Mouse (Mus musculus) stomach, embryonic 14.5 days (tissue): ENCODE measurements around the gene Fbxw8. TPM values are rescaled to one million over a fixed set of nuclear protein-coding genes. Genes with fewer than 3 reads are reported as not detected.
A peak's percentile ranks its signal among the peaks of the same experiment; 100 is the strongest.

ENCODE experiments used
- ATAC-seq: fragments of 200-750 bp; cut with Nextera tagmentation; 2 replicates; pipeline ENCODE4 v1.8.0; 2017; ENCODE audit warnings: low read depth, moderate TSS enrichment; ENCODE audit not compliant: insufficient number of reproducible peaks, insufficient read depth, low FRiP score
- H3K27ac ChIP-seq: fragments of 300-500 bp; sonication (generic); 2 replicates; pipeline ENCODE4 v1.5.1; 2014; ENCODE audit warnings: mild to moderate bottlenecking, low read length, moderate library complexity, mixed read lengths
- H3K27me3 ChIP-seq: fragments of 300-500 bp; sonication (generic); 2 replicates; pipeline ENCODE4 v1.6.1; 2014; ENCODE audit warnings: low read length, control low read depth, mixed read lengths; ENCODE audit not compliant: control insufficient read depth, insufficient read depth
- H3K36me3 ChIP-seq: fragments of 300-500 bp; sonication (generic); 2 replicates; pipeline ENCODE4 v1.6.1; 2014; ENCODE audit warnings: mild to moderate bottlenecking, control low read depth, low read length, moderate library complexity, mixed read lengths; ENCODE audit not compliant: control insufficient read depth, insufficient read depth
- H3K4me1 ChIP-seq: fragments of 300-500 bp; sonication (generic); 2 replicates; pipeline ENCODE4 v1.6.1; 2014; ENCODE audit warnings: low read length, control low read depth, mixed read lengths; ENCODE audit not compliant: control insufficient read depth, insufficient read depth
- H3K4me2 ChIP-seq: fragments of 300-500 bp; sonication (generic); replicated peaks from 2 replicates; pipeline ENCODE4 v1.6.1; 2014; ENCODE audit warnings: low read depth, low read length, control low read depth
- H3K4me3 ChIP-seq: fragments of 300-500 bp; sonication (generic); 2 replicates; pipeline ENCODE4 v1.5.1; 2014; ENCODE audit warnings: low read depth, low read length, control low read depth
- H3K9ac ChIP-seq: fragments of 300-500 bp; sonication (generic); replicated peaks from 2 replicates; pipeline ENCODE4 v1.6.1; 2014; ENCODE audit warnings: low read depth, mild to moderate bottlenecking, control low read depth, low read length, moderate library complexity, mixed read lengths
- H3K9me3 ChIP-seq: fragments of 300-500 bp; sonication (generic); 2 replicates; pipeline ENCODE4 v1.6.1; 2016; ENCODE audit warnings: low read depth, low read length, control low read depth; ENCODE audit not compliant: control insufficient read depth
- WGBS: fragments of 180-500 bp; shearing (Covaris S2); extraction: QIAGEN DNeasy Blood & Tissue Kit; methylation state at CpG from one replicate; pipeline ENCODE4 v1.1.7; 2014; 5-methylcytosine and 5-hydroxymethylcytosine counted together
- polyA plus RNA-seq: library from polyadenylated mRNA; unstranded; fragments of >200 nt; fragmentation: Nextera tagmentation; extraction: Ambion mirVana; gene quantifications from 2 replicates; pipeline ENCODE4 v1.2.1, GENCODE M21; 2014

The Fbxw8 gene
- polyA plus RNA-seq, 1 experiment from 2014 or later: 22.5 TPM

DNA sequence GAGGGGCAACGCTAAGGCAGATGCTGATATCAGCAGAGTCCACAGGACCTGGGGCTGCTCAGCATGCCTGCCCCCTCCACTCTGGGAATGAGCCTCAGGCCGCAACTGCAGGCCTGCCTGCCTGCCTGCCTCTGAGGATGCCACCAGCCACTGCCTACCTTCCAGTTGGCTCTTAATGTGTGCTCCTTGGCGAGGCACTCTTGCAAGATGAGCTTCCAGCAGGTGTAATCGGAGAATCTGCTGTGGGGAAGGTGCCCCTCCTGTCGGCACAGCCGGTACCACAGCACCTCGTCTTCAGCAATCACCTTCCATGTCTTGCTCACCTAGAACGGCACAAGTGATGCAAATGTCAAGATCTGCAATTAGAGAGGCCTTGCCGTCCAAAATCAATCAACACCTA, 26.6 kb downstream of the Fbxw8 start:
- Histone ChIP-seq H3K4me1 (no peaks in the 10 kb centered on the region), H3K27me3 (no peaks in the 10 kb centered on the region), H3K36me3 (peaks cover 34% of the 10 kb centered on the region), H3K9me3 (no peaks in the 10 kb centered on the region), H3K27ac (no peak overlapping the region), H3K4me2 (no peak overlapping the region), H3K4me3 (no peak overlapping the region), H3K9ac (no peak overlapping the region)
- ATAC-seq: no peak
- WGBS: 77% methylated on average over 9 of the region's 9 CpGs

DNA sequence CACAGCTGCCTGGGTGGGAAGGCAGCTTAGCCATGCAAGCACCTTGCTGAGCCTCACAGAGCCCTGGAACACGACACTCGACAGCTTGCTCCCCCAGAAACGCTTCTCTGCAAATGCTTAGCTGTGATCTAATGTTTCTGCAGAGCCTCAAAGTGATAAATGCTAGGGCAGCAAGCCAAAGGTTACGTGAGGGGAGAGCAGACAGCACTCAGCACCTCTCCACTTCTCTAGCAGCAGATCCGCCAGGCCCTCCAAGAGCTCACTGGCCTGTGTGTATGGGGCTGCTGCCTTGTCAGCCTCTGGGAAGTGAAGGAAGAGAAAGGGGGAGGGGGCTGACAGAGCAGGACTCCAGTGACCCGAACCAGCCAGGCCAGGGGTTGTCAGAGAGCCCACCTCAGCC, 27.1 kb downstream of the Fbxw8 start:
- no peak overlapping the region for H3K4me2 ChIP-seq
- no peak overlapping the region for H3K27ac ChIP-seq
- no peaks in the 10 kb centered on the region for H3K27me3 ChIP-seq
- H3K4me1 ChIP-seq: no peaks in the 10 kb centered on the region
- peak; percentile 28; the same call in 1 of the 2 replicates for ATAC-seq
- WGBS: 50% methylated on average over 6 of the region's 6 CpGs
- H3K4me3 ChIP-seq: no peak overlapping the region
- H3K9me3 ChIP-seq: no peaks in the 10 kb centered on the region
- H3K36me3 ChIP-seq: peaks cover 34% of the 10 kb centered on the region
- H3K9ac ChIP-seq: no peak overlapping the region

DNA sequence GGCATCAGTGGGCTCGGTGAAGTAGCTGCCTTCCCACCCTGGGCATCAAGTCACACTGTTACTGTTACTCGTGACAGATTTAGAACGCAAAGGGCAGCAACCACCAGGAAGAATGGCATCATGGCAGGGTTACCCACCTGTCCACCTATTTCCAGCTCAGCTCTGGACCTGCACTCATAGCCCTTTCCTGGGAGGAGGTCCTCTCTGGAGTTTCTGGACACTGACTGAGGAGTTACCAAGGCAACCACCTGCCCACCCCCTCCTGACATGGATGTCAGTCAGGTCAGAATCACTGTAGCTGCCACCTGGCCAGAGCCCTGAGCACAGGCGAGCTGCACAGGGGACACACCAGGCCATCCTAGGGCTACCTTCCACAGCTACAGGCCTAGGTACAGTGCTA, 28.6 kb downstream of the Fbxw8 start:
- H3K4me2 ChIP-seq: no peak overlapping the region
- peaks cover 37% of the 10 kb centered on the region for H3K36me3 ChIP-seq
- H3K4me1 ChIP-seq: no peaks in the 10 kb centered on the region
- H3K27me3 ChIP-seq: no peaks in the 10 kb centered on the region
- 97% methylated on average over 4 of the region's 4 CpGs for WGBS
- H3K9ac ChIP-seq: no peak overlapping the region
- H3K27ac ChIP-seq: no peak overlapping the region
- no peak overlapping the region for H3K4me3 ChIP-seq
- no peaks in the 10 kb centered on the region for H3K9me3 ChIP-seq
- ATAC-seq: no peak

DNA sequence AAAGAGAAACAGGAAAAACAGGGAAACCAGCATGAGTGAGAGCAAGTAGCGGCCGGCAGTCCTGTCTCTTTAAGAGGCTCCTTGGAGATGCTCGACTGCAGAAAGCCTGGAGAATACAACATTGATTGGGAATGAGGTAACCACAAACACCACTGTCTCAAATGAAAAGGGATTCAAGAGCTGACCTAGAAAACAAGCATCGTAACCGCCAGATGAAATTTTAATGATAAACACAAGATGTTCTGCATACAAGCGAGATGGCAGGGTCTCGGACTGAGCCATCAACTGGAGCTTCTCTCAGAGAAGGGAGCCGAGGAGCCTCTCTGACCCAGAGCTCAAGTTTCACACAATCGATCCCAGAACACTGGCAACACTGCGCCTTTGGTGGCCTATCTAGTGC, 32.2 kb downstream of the Fbxw8 start:
- peaks cover 37% of the 10 kb centered on the region for H3K36me3 ChIP-seq
- 56% methylated on average over 10 of the region's 10 CpGs for WGBS

GRCm38 (mm10) chr5:118121928-118122327, 33.3 kb downstream of the Fbxw8 start:
- ATAC-seq: no peak
- 0 out of 2 replicates have a peak, but pooled peaks cover 9% of the 10 kb centered on the region for H3K4me1 ChIP-seq
- H3K27me3 ChIP-seq: no peaks in the 10 kb centered on the region
- H3K4me2 ChIP-seq: no peak overlapping the region
- H3K9me3 ChIP-seq: no peaks in the 10 kb centered on the region
- H3K9ac ChIP-seq: no peak overlapping the region
- H3K27ac ChIP-seq: no peak overlapping the region
- peaks cover 26% of the 10 kb centered on the region for H3K36me3 ChIP-seq
- WGBS: 87% methylated on average over 4 of the region's 4 CpGs
- no peak overlapping the region for H3K4me3 ChIP-seq

More for the DNA sequence above, 32.2 kb downstream of the Fbxw8 start:
- 0 out of 2 replicates have a peak, but pooled peaks cover 9% of the 10 kb centered on the region for H3K4me1 ChIP-seq
- no peak for ATAC-seq
- no peak overlapping the region for H3K4me3 ChIP-seq
- no peak overlapping the region for H3K9ac ChIP-seq
- H3K4me2 ChIP-seq: no peak overlapping the region
- no peaks in the 10 kb centered on the region for H3K27me3 ChIP-seq
- no peak overlapping the region for H3K27ac ChIP-seq
- no peaks in the 10 kb centered on the region for H3K9me3 ChIP-seq

GRCm38 (mm10) chr5:118120670-118121069, 34.6 kb downstream of the Fbxw8 start:
- Histone ChIP-seq H3K27me3 (no peaks in the 10 kb centered on the region), H3K4me2 (no peak overlapping the region), H3K9ac (no peak overlapping the region), H3K4me1 (0 out of 2 replicates have a peak, but pooled peaks cover 9% of the 10 kb centered on the region), H3K9me3 (no peaks in the 10 kb centered on the region), H3K36me3 (peaks cover 20% of the 10 kb centered on the region; the same call in 1 of the 2 replicates), H3K4me3 (no peak overlapping the region), H3K27ac (no peak overlapping the region)
- ATAC-seq: no peak
- WGBS: 59% methylated on average over 2 of the region's 2 CpGs

GRCm38 (mm10) chr5:118118922-118119321, 36.3 kb downstream of the Fbxw8 start:
- Histone ChIP-seq H3K27ac (no peak overlapping the region), H3K36me3 (peaks cover 10% of the 10 kb centered on the region), H3K4me1 (0 out of 2 replicates have a peak, but pooled peaks cover 9% of the 10 kb centered on the region), H3K9ac (no peak overlapping the region), H3K4me2 (no peak overlapping the region), H3K27me3 (no peaks in the 10 kb centered on the region), H3K4me3 (no peak overlapping the region), H3K9me3 (no peaks in the 10 kb centered on the region)
- WGBS: 92% methylated on average over 5 of the region's 5 CpGs
- ATAC-seq: no peak

- WGBS: 78% methylated on average over 3 of the region's 3 CpGs
- Histone ChIP-seq H3K4me3 (no peak overlapping the region), H3K4me1 (0 out of 2 replicates have a peak, but pooled peaks cover 9% of the 10 kb centered on the region), H3K27me3 (no peaks in the 10 kb centered on the region), H3K4me2 (no peak overlapping the region), H3K9ac (no peak overlapping the region), H3K36me3 (peaks cover 10% of the 10 kb centered on the region), H3K9me3 (no peaks in the 10 kb centered on the region), H3K27ac (no peak overlapping the region)
- ATAC-seq: no peak
These were observed 36.9 kb downstream of the Fbxw8 start for GRCm38 (mm10) chr5:118118351-118118750.

GRCm38 (mm10) chr5:118113617-118114016, 41.6 kb downstream of the Fbxw8 start:
- 78% methylated on average over 13 of the region's 13 CpGs for WGBS
- peaks cover 24% of the 10 kb centered on the region for H3K36me3 ChIP-seq

More at GRCm38 (mm10) chr5:118113617-118114016, 41.6 kb downstream of the Fbxw8 start:
- no peak overlapping the region for H3K27ac ChIP-seq
- H3K9ac ChIP-seq: no peak overlapping the region
- no peak overlapping the region for H3K4me2 ChIP-seq
- no peaks in the 10 kb centered on the region for H3K9me3 ChIP-seq
- no peak for ATAC-seq
- H3K4me3 ChIP-seq: no peak overlapping the region
- no peaks in the 10 kb centered on the region for H3K4me1 ChIP-seq
- H3K27me3 ChIP-seq: no peaks in the 10 kb centered on the region
